Mouse (Mus musculus) forebrain, embryonic 14.5 days (tissue): ENCODE measurements at regions not wholly inside any gene's neighbourhood (a gene's known extent, or its start where the extent isn't known, plus 50 kb on each side); places are given as distances from the start of the nearest gene placed in this dataset.

Source experiments
- ATAC-seq: fragments of 200-750 bp; cut with Nextera tagmentation; 2 replicates; pipeline ENCODE4 v1.8.0; 2017; ENCODE audit warnings: mild to moderate bottlenecking, moderate library complexity
- DNase-seq: peaks from one replicate; pipeline ENCODE4 v3.0.0-alpha.2; 2015; ENCODE audit warnings: low spot score
- H3K27ac ChIP-seq: fragments of 300-500 bp; sonication (generic); 2 replicates; pipeline ENCODE4 v1.5.1; 2014; ENCODE audit warnings: low read depth, mild to moderate bottlenecking, control low read depth, low read length, moderate library complexity
- H3K27me3 ChIP-seq: fragments of 300-500 bp; sonication (generic); replicated peaks from 2 replicates; pipeline ENCODE4 v1.6.1; 2014; ENCODE audit warnings: low read length, control low read depth, mixed read lengths; ENCODE audit not compliant: control insufficient read depth, insufficient read depth
- H3K36me3 ChIP-seq: fragments of 300-500 bp; sonication (generic); 2 replicates; pipeline ENCODE4 v1.6.1; 2014; ENCODE audit warnings: low read length, control low read depth; ENCODE audit not compliant: control insufficient read depth, insufficient read depth
- H3K4me1 ChIP-seq: fragments of 300-500 bp; sonication (generic); 2 replicates; pipeline ENCODE4 v1.6.1; 2014; ENCODE audit warnings: antibody characterized with exemption, low read length, control low read depth; ENCODE audit not compliant: control insufficient read depth, insufficient read depth
- H3K4me2 ChIP-seq: fragments of 300-500 bp; sonication (generic); 2 replicates; pipeline ENCODE4 v1.6.1; 2014; ENCODE audit warnings: mild to moderate bottlenecking, control low read depth, low read length
- H3K4me3 ChIP-seq: fragments of 300-500 bp; sonication (generic); 2 replicates; pipeline ENCODE4 v1.5.1; 2014; ENCODE audit warnings: low read depth, low read length, control low read depth
- H3K9ac ChIP-seq: fragments of 300-500 bp; sonication (generic); 2 replicates; pipeline ENCODE4 v1.6.1; 2014; ENCODE audit warnings: mild to moderate bottlenecking, low read length, control low read depth, moderate library complexity
- H3K9me3 ChIP-seq: fragments of 300-500 bp; sonication (generic); replicated peaks from 2 replicates; pipeline ENCODE4 v1.6.1; 2016; ENCODE audit warnings: low read length, control low read depth, mixed read lengths; ENCODE audit not compliant: control insufficient read depth
- WGBS: fragments of 180-500 bp; shearing (Covaris S2); extraction: QIAGEN DNeasy Blood & Tissue Kit; methylation state at CpG from one replicate; pipeline ENCODE4 v1.1.7; 2014; 5-methylcytosine and 5-hydroxymethylcytosine counted together

GRCm38 (mm10) chr1:60655206-60655605 is 61.4 kb upstream of the Cd28 start:
- no peak overlapping the region for H3K4me3 ChIP-seq
- no peaks in the 10 kb centered on the region for H3K4me1 ChIP-seq
- H3K9me3 ChIP-seq = no peaks in the 10 kb centered on the region
- no peak overlapping the region for H3K4me2 ChIP-seq
- 63% methylated on average over 2 of the region's 2 CpGs for WGBS
- H3K27me3 ChIP-seq = no peaks in the 10 kb centered on the region
- ATAC-seq (no peak), DNase-seq (no peak)
- no peak overlapping the region for H3K9ac ChIP-seq
- H3K27ac ChIP-seq = no peak overlapping the region
- no peaks in the 10 kb centered on the region for H3K36me3 ChIP-seq

- WGBS = 88% methylated on average over 4 of the region's 4 CpGs
These were observed 64.0 kb upstream of the Cd28 start for GRCm38 (mm10) chr1:60652570-60653011.

GRCm38 (mm10) chr1:60650158-60650557 is 66.4 kb upstream of the Cd28 start:
- no peak for ATAC-seq
- 84% methylated on average over 3 of the region's 3 CpGs for WGBS
- no peaks in the 10 kb centered on the region for H3K9me3 ChIP-seq
- H3K4me2 ChIP-seq = no peak overlapping the region
- peak overlapping the region; percentile 72; the same call in 1 of the 2 replicates for H3K27ac ChIP-seq
- H3K4me1 ChIP-seq = peaks cover 20% of the 10 kb centered on the region
- H3K36me3 ChIP-seq = no peaks in the 10 kb centered on the region
- no peak for DNase-seq
- no peak overlapping the region for H3K4me3 ChIP-seq
- no peak overlapping the region for H3K9ac ChIP-seq
- no peaks in the 10 kb centered on the region; the same call in 1 of the 2 replicates for H3K27me3 ChIP-seq

More at GRCm38 (mm10) chr1:60652570-60653011, 64.0 kb upstream of the Cd28 start:
- no peaks in the 10 kb centered on the region for H3K36me3 ChIP-seq
- no peak for ATAC-seq
- no peak overlapping the region for H3K9ac ChIP-seq
- no peak for DNase-seq
- no peak overlapping the region for H3K27ac ChIP-seq
- H3K27me3 ChIP-seq = no peaks in the 10 kb centered on the region; the same call in 1 of the 2 replicates
- H3K4me2 ChIP-seq = no peak overlapping the region
- peaks cover 9% of the 10 kb centered on the region for H3K4me1 ChIP-seq
- H3K4me3 ChIP-seq = no peak overlapping the region
- H3K9me3 ChIP-seq = no peaks in the 10 kb centered on the region

- peaks cover 22% of the 10 kb centered on the region for H3K4me1 ChIP-seq
- peak overlapping the region; percentile 72; the same call in 1 of the 2 replicates for H3K27ac ChIP-seq
- no peaks in the 10 kb centered on the region for H3K9me3 ChIP-seq
- H3K36me3 ChIP-seq = no peaks in the 10 kb centered on the region
- H3K4me2 ChIP-seq = no peak overlapping the region
- 56% methylated on average over 8 of the region's 8 CpGs for WGBS
- DNase-seq = peak; percentile 61
- no peak overlapping the region for H3K4me3 ChIP-seq
- ATAC-seq = peak; percentile 16; the same call in 1 of the 2 replicates
- no peaks in the 10 kb centered on the region; the same call in 1 of the 2 replicates for H3K27me3 ChIP-seq
- H3K9ac ChIP-seq = no peak overlapping the region
These were observed 67.2 kb upstream of the Cd28 start for GRCm38 (mm10) chr1:60649303-60649850.

- no peak overlapping the region for H3K4me2 ChIP-seq
- 64% methylated on average over 5 of the region's 5 CpGs for WGBS
- H3K27ac ChIP-seq = no peak overlapping the region
- peaks cover 22% of the 10 kb centered on the region for H3K4me1 ChIP-seq
- H3K27me3 ChIP-seq = no peaks in the 10 kb centered on the region; the same call in 1 of the 2 replicates
- DNase-seq (no peak), ATAC-seq (no peak)
- no peaks in the 10 kb centered on the region for H3K36me3 ChIP-seq
- H3K4me3 ChIP-seq = no peak overlapping the region
- no peak overlapping the region for H3K9ac ChIP-seq
- H3K9me3 ChIP-seq = no peaks in the 10 kb centered on the region
These were observed 69.8 kb upstream of the Cd28 start for GRCm38 (mm10) chr1:60646828-60647227.

GRCm38 (mm10) chr1:60646174-60646573 is 70.4 kb upstream of the Cd28 start:
- Histone ChIP-seq H3K9ac (no peak overlapping the region), H3K27me3 (no peaks in the 10 kb centered on the region; the same call in 1 of the 2 replicates), H3K36me3 (no peaks in the 10 kb centered on the region), H3K27ac (peak overlapping the region; percentile 66), H3K4me2 (no peak overlapping the region), H3K4me3 (no peak overlapping the region), H3K4me1 (peaks cover 22% of the 10 kb centered on the region), H3K9me3 (no peaks in the 10 kb centered on the region)
- ATAC-seq = no peak
- no peak for DNase-seq
- WGBS = 10% methylated on average over 5 of the region's 5 CpGs

- no peaks in the 10 kb centered on the region; the same call in 1 of the 2 replicates for H3K27me3 ChIP-seq
- peak overlapping the region; percentile 66 for H3K27ac ChIP-seq
- no peaks in the 10 kb centered on the region for H3K36me3 ChIP-seq
- ATAC-seq = peak; percentile 87
- H3K4me3 ChIP-seq = no peak overlapping the region
- DNase-seq = peak; percentile 71
- WGBS = 25% methylated on average over 1 of the region's 1 CpGs
- H3K4me1 ChIP-seq = peaks cover 22% of the 10 kb centered on the region
- H3K4me2 ChIP-seq = no peak overlapping the region
- H3K9me3 ChIP-seq = no peaks in the 10 kb centered on the region
- H3K9ac ChIP-seq = no peak overlapping the region
These were observed 71.4 kb upstream of the Cd28 start for GRCm38 (mm10) chr1:60645176-60645575.

- H3K9ac ChIP-seq = no peak overlapping the region
- no peak overlapping the region for H3K4me2 ChIP-seq
- H3K4me1 ChIP-seq = peaks cover 13% of the 10 kb centered on the region
- WGBS = 66% methylated on average over 3 of the region's 3 CpGs
- H3K36me3 ChIP-seq = no peaks in the 10 kb centered on the region
- no peak for DNase-seq
- no peak overlapping the region for H3K27ac ChIP-seq
- no peaks in the 10 kb centered on the region for H3K27me3 ChIP-seq
- ATAC-seq = no peak
- no peak overlapping the region for H3K4me3 ChIP-seq
- H3K9me3 ChIP-seq = no peaks in the 10 kb centered on the region
These were observed 73.8 kb upstream of the Cd28 start for GRCm38 (mm10) chr1:60642761-60643160.

- Histone ChIP-seq H3K4me3 (no peak overlapping the region), H3K27me3 (no peaks in the 10 kb centered on the region), H3K9me3 (no peaks in the 10 kb centered on the region), H3K4me1 (peaks cover 13% of the 10 kb centered on the region), H3K4me2 (no peak overlapping the region), H3K27ac (no peak overlapping the region), H3K36me3 (no peaks in the 10 kb centered on the region), H3K9ac (no peak overlapping the region)
- ATAC-seq (no peak), DNase-seq (no peak)
- 46% methylated on average over 2 of the region's 2 CpGs for WGBS
These were observed 74.4 kb upstream of the Cd28 start for GRCm38 (mm10) chr1:60642175-60642574.
